Mouse (Mus musculus) myocyte (in vitro differentiated cells): ENCODE data around the gene Txndc15. TPM values are rescaled to one million over a fixed set of nuclear protein-coding genes. Genes with fewer than 3 reads are reported as not detected.

ENCODE experiments used
- H3K27me3 ChIP-seq: one replicate; pipeline ENCODE4 v1.6.1; 2011; ENCODE audit not compliant: control insufficient read depth, insufficient read depth, insufficient read length
- H3K36me3 ChIP-seq: one replicate; pipeline ENCODE4 v1.6.1; 2011; ENCODE audit not compliant: control insufficient read depth, insufficient read depth
- H3K4me2 ChIP-seq: one replicate; pipeline ENCODE4 v1.6.1; 2011; ENCODE audit warnings: low read depth, control low read depth
- H3K4me3 ChIP-seq: one replicate; pipeline ENCODE4 v1.5.1; 2011; ENCODE audit warnings: mild to moderate bottlenecking, control low read depth, moderate library complexity
- H3K79me2 ChIP-seq: one replicate; pipeline ENCODE4 v1.6.1; 2011; ENCODE audit not compliant: control insufficient read depth, insufficient read depth
- H3ac ChIP-seq: one replicate; pipeline ENCODE4 v1.6.1; 2011; ENCODE audit not compliant: control insufficient read depth, insufficient read length
- CEBPB ChIP-seq: IDR thresholded peaks from 2 replicates; pipeline ENCODE4 v1.6.1; 2011; ENCODE audit warnings: mild to moderate bottlenecking, moderate library complexity; ENCODE audit not compliant: poor library complexity, insufficient read depth, severe bottlenecking
- E2F4 ChIP-seq: IDR thresholded peaks from one replicate; pipeline ENCODE4 v1.6.1; 2011; ENCODE audit warnings: mild to moderate bottlenecking, control low read depth, moderate library complexity; ENCODE audit not compliant: insufficient read depth
- MAX ChIP-seq: IDR thresholded peaks from one replicate; pipeline ENCODE4 v1.6.1; 2011; ENCODE audit warnings: low read depth, mild to moderate bottlenecking, control low read depth
- MYOD1 ChIP-seq, 3 experiments: IDR thresholded peaks; one replicate each; pipeline ENCODE4 v1.6.1; 2011; ENCODE audit warnings: control low read depth in 2 of 3, low read depth in 2 of 3, mild to moderate bottlenecking in 2 of 3, moderate library complexity in 1 of 3; ENCODE audit not compliant: insufficient read length in 2 of 3, control insufficient read depth in 1 of 3
- MYOG ChIP-seq, 3 experiments: IDR thresholded peaks; one replicate each; pipeline ENCODE4 v1.6.1; 2011; ENCODE audit warnings: control low read depth in 2 of 3, low read depth in 2 of 3, mild to moderate bottlenecking in 2 of 3; ENCODE audit not compliant: insufficient read length in 2 of 3, control insufficient read depth in 1 of 3, insufficient read depth in 1 of 3
- POLR2A ChIP-seq: IDR thresholded peaks from one replicate; pipeline ENCODE4 v1.6.1; 2011; ENCODE audit warnings: low read depth, mild to moderate bottlenecking, control low read depth, moderate library complexity; ENCODE audit not compliant: insufficient read length
- POLR2AphosphoS2 ChIP-seq: IDR thresholded peaks from one replicate; pipeline ENCODE4 v1.6.1; 2011; ENCODE audit warnings: low read depth, control low read depth; ENCODE audit not compliant: insufficient read length
- REST ChIP-seq: IDR thresholded peaks from one replicate; pipeline ENCODE4 v1.6.1; 2011; ENCODE audit warnings: mild to moderate bottlenecking, control low read depth, moderate library complexity; ENCODE audit not compliant: insufficient read depth, insufficient read length
- SRF ChIP-seq: IDR thresholded peaks from one replicate; pipeline ENCODE4 v1.6.1; 2011; ENCODE audit warnings: low read depth; ENCODE audit not compliant: control insufficient read depth, insufficient read length
- TCF12 ChIP-seq: IDR thresholded peaks from one replicate; pipeline ENCODE4 v1.6.1; 2011; ENCODE audit warnings: mild to moderate bottlenecking, control low read depth; ENCODE audit not compliant: poor library complexity, insufficient read depth, severe bottlenecking
- TCF3 ChIP-seq: IDR thresholded peaks from one replicate; pipeline ENCODE4 v1.6.1; 2011; ENCODE audit warnings: low read depth, control low read depth; ENCODE audit not compliant: insufficient read length
- USF1 ChIP-seq: IDR thresholded peaks from one replicate; pipeline ENCODE4 v1.6.1; 2011; ENCODE audit warnings: low read depth, mild to moderate bottlenecking, control low read depth, moderate library complexity
- polyA plus RNA-seq: library from polyadenylated mRNA; unstranded; fragments of >200 nt; fragmentation: generic; extraction: Trizol; gene quantifications from one replicate; pipeline ENCODE4 v1.2.1, GENCODE M21; 2012; ENCODE audit warnings: missing spikeins

Txndc15 gene
- polyA plus RNA-seq, 1 experiment, result 41.7 TPM

DNA sequence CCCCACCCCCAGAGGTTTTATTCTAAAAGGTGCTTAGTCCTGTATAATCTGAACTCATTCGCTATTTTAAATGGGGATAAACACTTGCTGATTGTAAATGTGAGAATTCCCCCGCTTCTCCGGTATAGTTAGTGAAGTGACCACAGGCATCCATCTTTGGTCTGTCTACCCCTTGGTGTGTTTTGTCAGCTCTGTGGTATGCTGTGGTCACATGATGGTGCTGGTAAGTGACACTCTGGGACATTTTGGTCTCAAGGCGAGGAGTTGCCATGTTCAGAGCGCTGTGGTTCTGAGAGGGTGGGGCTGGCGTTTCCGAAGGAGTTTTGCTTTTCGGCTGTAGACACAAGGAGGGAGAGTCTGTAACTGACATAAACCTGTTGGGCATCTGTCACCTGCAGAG is 23.4 kb downstream of the Txndc15 start:
- TF ChIP-seq POLR2AphosphoS2 (no peak), MYOG (IDR thresholded peaks at IDR 0.05; ENCODE audit: control insufficient read depth in 1 of 3, insufficient read depth in 1 of 3, insufficient read length in 2 of 3, low read depth in 2 of 3) (no peak), E2F4 (no peak), MAX (no peak), TCF12 (no peak), CEBPB (no peak), USF1 (peak; percentile 66), POLR2A (no peak)
- no peak overlapping the region for H3ac ChIP-seq
- H3K36me3 ChIP-seq, result no peaks in the 10 kb centered on the region

DNA sequence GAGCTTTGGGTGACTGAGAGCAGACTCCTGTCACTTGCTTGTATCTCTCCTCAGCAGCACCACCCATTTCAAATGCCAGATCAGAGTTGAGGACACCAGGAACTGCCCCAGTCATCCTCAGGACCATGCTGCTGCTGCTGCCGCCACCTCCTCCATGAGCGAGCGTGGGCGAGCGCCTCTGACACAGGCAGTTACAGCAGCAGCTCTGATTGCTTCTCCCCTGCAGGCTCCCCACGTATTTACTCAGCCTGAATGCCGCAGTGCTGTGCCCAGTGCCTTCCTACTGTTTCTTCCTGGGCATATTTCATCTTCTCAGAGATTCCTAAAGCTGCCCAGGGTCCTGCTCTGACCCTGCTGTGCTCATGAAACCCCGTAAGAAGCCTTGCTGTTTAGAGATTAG is 27.9 kb downstream of the Txndc15 start:
- no peak overlapping the region for H3K4me3 ChIP-seq

More for the DNA sequence above, 23.4 kb downstream of the Txndc15 start:
- Histone ChIP-seq H3K79me2 (no peaks in the 10 kb centered on the region), H3K27me3 (no peaks in the 10 kb centered on the region), H3K4me2 (peak overlapping the region; percentile 18), H3K4me3 (no peak overlapping the region)

DNA sequence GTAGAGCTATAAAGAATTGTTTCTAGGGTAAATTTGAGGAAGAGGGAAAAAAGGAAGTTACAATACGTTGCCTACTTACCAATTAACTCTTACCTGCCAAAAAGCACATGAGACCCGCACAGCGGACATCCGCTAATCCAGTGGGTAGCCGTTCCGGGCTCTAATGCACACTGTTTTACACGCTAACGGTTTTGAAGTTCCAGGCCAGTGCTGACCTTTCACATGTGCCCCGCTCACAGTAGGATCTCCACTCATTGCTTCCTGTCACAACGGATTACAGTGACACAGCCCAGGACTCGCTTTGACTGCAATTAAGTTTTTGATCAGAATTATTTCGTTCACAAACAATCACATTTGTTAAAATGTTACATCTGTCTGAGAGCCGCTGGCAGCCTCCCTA is 39.9 kb downstream of the Txndc15 start:
- Histone ChIP-seq H3K79me2 (no peaks in the 10 kb centered on the region), H3K27me3 (no peaks in the 10 kb centered on the region), H3K4me2 (no peak overlapping the region), H3K4me3 (no peak overlapping the region), H3ac (no peak overlapping the region), H3K36me3 (no peaks in the 10 kb centered on the region)
- TF ChIP-seq CEBPB, result no peak
- no peak for TF ChIP-seq E2F4
- TF ChIP-seq SRF, result no peak
- no peak for TF ChIP-seq TCF3
- TF ChIP-seq POLR2AphosphoS2, result no peak
- no peak for TF ChIP-seq REST
- TF ChIP-seq MAX, result no peak
- TF ChIP-seq USF1, result no peak
- TF ChIP-seq MYOG (IDR thresholded peaks at IDR 0.05; ENCODE audit: control insufficient read depth in 1 of 3, insufficient read depth in 1 of 3, insufficient read length in 2 of 3, low read depth in 2 of 3), result no peak
- no peak for TF ChIP-seq TCF12
- TF ChIP-seq MYOD1 (IDR thresholded peaks at IDR 0.05; ENCODE audit: control insufficient read depth in 1 of 3, insufficient read length in 2 of 3, low read depth in 2 of 3), result no peak
- no peak for TF ChIP-seq POLR2A

More for the DNA sequence above, 27.9 kb downstream of the Txndc15 start:
- H3K79me2 ChIP-seq, result no peaks in the 10 kb centered on the region
- TF ChIP-seq SRF (no peak), TCF3 (no peak), TCF12 (no peak), REST (no peak), POLR2AphosphoS2 (no peak), MYOG (IDR thresholded peaks at IDR 0.05; ENCODE audit: control insufficient read depth in 1 of 3, insufficient read depth in 1 of 3, insufficient read length in 2 of 3, low read depth in 2 of 3) (no peak), MAX (no peak), E2F4 (no peak), POLR2A (no peak), CEBPB (no peak), USF1 (no peak), MYOD1 (IDR thresholded peaks at IDR 0.05; ENCODE audit: control insufficient read depth in 1 of 3, insufficient read length in 2 of 3, low read depth in 2 of 3) (no peak)
- H3K4me2 ChIP-seq, result no peak overlapping the region
- H3ac ChIP-seq, result no peak overlapping the region
- no peaks in the 10 kb centered on the region for H3K36me3 ChIP-seq
- no peaks in the 10 kb centered on the region for H3K27me3 ChIP-seq

DNA sequence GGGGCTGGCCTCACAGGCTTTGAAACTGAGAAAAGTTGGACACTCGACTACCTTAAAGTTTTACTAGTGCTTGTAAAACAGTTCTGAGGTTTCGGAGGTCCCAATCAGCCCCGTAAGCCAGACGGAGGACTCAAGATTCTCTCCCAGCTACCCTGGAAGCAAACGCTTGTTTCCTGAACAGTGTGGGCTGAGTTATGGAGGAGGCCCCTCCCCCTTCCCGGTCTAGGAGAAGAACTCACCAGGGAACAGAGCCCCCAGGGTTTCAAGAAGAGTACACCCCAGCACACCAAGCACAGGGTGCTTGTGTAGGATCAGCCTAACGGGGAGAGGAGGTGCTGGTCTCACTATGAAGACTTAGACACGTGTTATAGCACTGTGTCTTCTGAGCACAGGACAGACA is 42.3 kb downstream of the Txndc15 start:
- H3K36me3 ChIP-seq, result no peaks in the 10 kb centered on the region
- H3K4me2 ChIP-seq, result no peak overlapping the region
- TF ChIP-seq USF1, result no peak
- no peaks in the 10 kb centered on the region for H3K27me3 ChIP-seq
- no peak overlapping the region for H3K4me3 ChIP-seq
- H3ac ChIP-seq, result no peak overlapping the region
- H3K79me2 ChIP-seq, result no peaks in the 10 kb centered on the region

DNA sequence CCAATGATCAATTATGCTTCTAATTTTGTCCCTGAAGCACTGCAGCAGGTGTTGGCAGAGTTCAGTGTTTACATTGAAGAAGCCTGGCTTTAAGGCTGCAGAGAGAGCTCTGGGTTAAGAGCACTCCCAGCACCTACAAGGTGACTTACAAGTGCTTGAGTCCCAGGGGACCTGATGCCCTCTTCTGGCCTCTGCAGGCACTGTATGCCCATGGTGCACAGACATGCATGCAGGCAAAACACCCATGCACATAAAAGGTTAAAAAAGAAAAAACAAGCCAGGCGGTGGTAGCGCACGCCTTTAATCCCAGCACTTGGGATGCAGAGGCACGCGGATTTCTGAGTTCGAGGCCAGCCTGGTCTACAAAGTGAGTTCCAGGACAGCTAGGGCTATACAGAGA is 43.2 kb downstream of the Txndc15 start:
- H3ac ChIP-seq, result no peak overlapping the region
- H3K4me2 ChIP-seq, result no peak overlapping the region
- no peaks in the 10 kb centered on the region for H3K27me3 ChIP-seq
- H3K36me3 ChIP-seq, result no peaks in the 10 kb centered on the region
- H3K4me3 ChIP-seq, result no peak overlapping the region
- H3K79me2 ChIP-seq, result no peaks in the 10 kb centered on the region
- TF ChIP-seq REST, result no peak
- no peak for TF ChIP-seq MYOD1 (IDR thresholded peaks at IDR 0.05; ENCODE audit: control insufficient read depth in 1 of 3, insufficient read length in 2 of 3, low read depth in 2 of 3)
- TF ChIP-seq SRF, result no peak
- no peak for TF ChIP-seq POLR2A
- no peak for TF ChIP-seq USF1
- TF ChIP-seq POLR2AphosphoS2, result no peak
- TF ChIP-seq TCF12, result no peak
- TF ChIP-seq TCF3, result no peak
- TF ChIP-seq E2F4, result no peak
- TF ChIP-seq MYOG (IDR thresholded peaks at IDR 0.05; ENCODE audit: control insufficient read depth in 1 of 3, insufficient read depth in 1 of 3, insufficient read length in 2 of 3, low read depth in 2 of 3), result no peak
- no peak for TF ChIP-seq MAX
- no peak for TF ChIP-seq CEBPB
